ENCODE assay signal across 8 mouse cellular contexts in the genomic region with DNA sequence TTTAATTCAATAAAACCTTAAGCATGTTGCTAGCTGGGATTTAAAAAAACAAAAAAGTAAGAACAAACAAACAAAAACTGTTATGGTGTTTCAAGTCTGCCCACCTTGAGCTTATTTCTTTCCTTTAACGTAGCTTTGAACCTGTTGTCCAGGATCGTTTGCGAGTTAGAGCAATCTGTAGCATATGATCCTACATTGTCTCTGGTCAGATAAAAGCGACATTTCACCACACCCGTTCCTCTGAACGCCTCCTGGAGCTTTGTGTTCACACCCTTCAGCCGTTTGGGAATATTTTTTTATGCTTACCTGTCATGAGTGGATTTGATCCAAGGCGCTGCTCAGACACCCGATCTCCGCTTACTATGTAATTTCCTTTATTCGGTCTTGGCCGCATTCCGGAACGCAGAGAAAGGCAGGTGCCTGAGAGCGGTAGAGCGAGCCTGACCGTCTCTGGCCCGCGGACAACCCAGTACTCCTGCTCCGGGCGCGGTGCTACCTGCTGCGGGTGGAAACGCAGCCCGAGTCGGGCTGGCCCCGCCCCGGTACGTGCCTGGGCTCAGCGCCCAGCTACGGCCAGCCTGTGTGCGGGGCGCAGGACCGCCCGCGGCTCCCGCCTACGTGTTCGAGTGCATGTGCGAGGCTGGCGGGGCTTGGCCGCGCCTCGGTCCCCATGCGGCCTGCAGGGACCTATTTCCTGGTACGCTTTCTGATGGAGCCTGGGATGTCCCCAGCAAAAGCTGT. TPM values are rescaled to one million over a fixed set of nuclear protein-coding genes. Genes with fewer than 3 reads are reported as not detected.
DNase-seq lines count a peak whose midpoint lies in the region; ATAC-seq and TF ChIP-seq lines count a peak whose summit lies in the region.

No protein-coding gene starts in this region.

- peak overlapping the region; percentile 34 for H3K4me3 ChIP-seq in forebrain, embryonic 11.5 days (ENCODE audit: low read depth, low read length)
- peak overlapping the region; percentile 56 for H3K4me3 ChIP-seq in heart, postnatal 0 days (ENCODE audit: low read depth, low read length)
- H3K4me3 ChIP-seq in liver, embryonic 16.5 days (ENCODE audit: low read depth, low read length) = peak overlapping the region; percentile 54
- peak overlapping the region; percentile 37 for H3K4me3 ChIP-seq in neural tube, embryonic 12.5 days

- peaks cover 2% of the 10 kb centered on the region; the same call in 1 of the 2 replicates for H3K36me3 ChIP-seq in forebrain, embryonic 11.5 days (ENCODE audit: control insufficient read depth, insufficient read depth, low read length)
- H3K36me3 ChIP-seq in heart, postnatal 0 days (replicated peaks; ENCODE audit: control insufficient read depth, insufficient read depth, low read length) = peaks cover 10% of the 10 kb centered on the region
- H3K36me3 ChIP-seq in liver, embryonic 16.5 days (ENCODE audit: control insufficient read depth, insufficient read depth) = no peaks in the 10 kb centered on the region
- peaks cover 7% of the 10 kb centered on the region; the same call in 1 of the 2 replicates for H3K36me3 ChIP-seq in neural tube, embryonic 12.5 days

- peak; percentile 22 to 27 for DNase-seq in B cell, adult 2 months
- DNase-seq in brain, embryonic 14.5 days (ENCODE audit: low read depth) = peak; percentile 81
- DNase-seq in forebrain, embryonic 11.5 days (ENCODE audit: low spot score) = peak; percentile 81
- peak; percentile 50 for DNase-seq in heart, postnatal 0 days (ENCODE audit: low spot score)
- DNase-seq in kidney, postnatal 10 days = peak; percentile 59
- DNase-seq in urinary bladder, postnatal 14 days (ENCODE audit: low spot score) = peak; percentile 46

- no peak for TF ChIP-seq EP300 in heart, postnatal 0 days (IDR thresholded peaks at IDR 0.05; ENCODE audit: low read depth)

- 6% methylated on average over 46 of the region's 46 CpGs for WGBS in forebrain, embryonic 11.5 days
- 6% methylated on average over 46 of the region's 46 CpGs for WGBS in heart, postnatal 0 days
- 7% methylated on average over 46 of the region's 46 CpGs for WGBS in liver, embryonic 16.5 days (ENCODE audit: insufficient replicate concordance)
- 7% methylated on average over 46 of the region's 46 CpGs for WGBS in neural tube, embryonic 12.5 days

- peak overlapping the region; percentile 59 for H3K9ac ChIP-seq in forebrain, embryonic 11.5 days (ENCODE audit: low read length)
- peak overlapping the region; percentile 58 for H3K9ac ChIP-seq in heart, postnatal 0 days (replicated peaks; ENCODE audit: low read depth, low read length)
- H3K9ac ChIP-seq in liver, embryonic 16.5 days (ENCODE audit: low read depth, low read length) = peak overlapping the region; percentile 40; the same call in 1 of the 2 replicates
- H3K9ac ChIP-seq in neural tube, embryonic 12.5 days = peak overlapping the region; percentile 52; the same call in 1 of the 2 replicates

- H3K27ac ChIP-seq in forebrain, embryonic 11.5 days (ENCODE audit: low read depth, low read length) = no peak overlapping the region
- H3K27ac ChIP-seq in heart, postnatal 0 days (ENCODE audit: low read depth) = peak overlapping the region; percentile 74
- H3K27ac ChIP-seq in liver, embryonic 16.5 days (ENCODE audit: low read length) = no peak overlapping the region
- no peak overlapping the region for H3K27ac ChIP-seq in neural tube, embryonic 12.5 days

- peaks cover 7% of the 10 kb centered on the region; the same call in 1 of the 2 replicates for H3K4me1 ChIP-seq in forebrain, embryonic 11.5 days (replicated peaks; ENCODE audit: control insufficient read depth, insufficient read depth, low read length)
- H3K4me1 ChIP-seq in heart, postnatal 0 days (ENCODE audit: control insufficient read depth, insufficient read depth) = peaks cover 24% of the 10 kb centered on the region
- H3K4me1 ChIP-seq in liver, embryonic 16.5 days (ENCODE audit: control insufficient read depth, low read depth, low read length) = no peaks in the 10 kb centered on the region; the same call in 1 of the 2 replicates
- H3K4me1 ChIP-seq in neural tube, embryonic 12.5 days = no peaks in the 10 kb centered on the region; the same call in 1 of the 2 replicates

- H3K27me3 ChIP-seq in forebrain, embryonic 11.5 days (ENCODE audit: control insufficient read depth, insufficient read depth, low read length) = no peaks in the 10 kb centered on the region; the same call in 1 of the 2 replicates
- H3K27me3 ChIP-seq in heart, postnatal 0 days (ENCODE audit: control insufficient read depth, insufficient read depth, low read length) = no peaks in the 10 kb centered on the region
- peaks cover 9% of the 10 kb centered on the region for H3K27me3 ChIP-seq in liver, embryonic 16.5 days (ENCODE audit: control insufficient read depth, insufficient read depth, low read depth, low read length)
- peaks cover 6% of the 10 kb centered on the region; the same call in 1 of the 2 replicates for H3K27me3 ChIP-seq in neural tube, embryonic 12.5 days (replicated peaks)

- no peaks in the 10 kb centered on the region for H3K9me3 ChIP-seq in forebrain, embryonic 11.5 days (ENCODE audit: control insufficient read depth, low read length)
- no peaks in the 10 kb centered on the region for H3K9me3 ChIP-seq in heart, postnatal 0 days (replicated peaks; ENCODE audit: control insufficient read depth, low read length)
- H3K9me3 ChIP-seq in liver, embryonic 16.5 days (replicated peaks; ENCODE audit: control insufficient read depth, low read length) = no peaks in the 10 kb centered on the region
- no peaks in the 10 kb centered on the region for H3K9me3 ChIP-seq in neural tube, embryonic 12.5 days

- no peak for TF ChIP-seq POLR2A in brain, embryonic 14.5 days (IDR thresholded peaks at IDR 0.05; ENCODE audit: borderline replicate concordance, extremely low read depth, insufficient read depth, insufficient read length, poor library complexity, severe bottlenecking)

- no peak for TF ChIP-seq CTCF in brain, embryonic 14.5 days (IDR thresholded peaks at IDR 0.05; ENCODE audit: borderline replicate concordance, extremely low read depth, insufficient read depth, insufficient read length)
- no peak for TF ChIP-seq CTCF in heart, postnatal 0 days (IDR thresholded peaks at IDR 0.05; ENCODE audit: low read depth)

- peak; percentile 92 for ATAC-seq in forebrain, embryonic 11.5 days (replicated peaks; ENCODE audit: low FRiP score)
- ATAC-seq in heart, postnatal 0 days (ENCODE audit: insufficient read depth, low read depth) = peak; percentile 72
- ATAC-seq in liver, embryonic 16.5 days (ENCODE audit: low read depth) = peak; percentile 87
- peak; percentile 90 for ATAC-seq in neural tube, embryonic 12.5 days (ENCODE audit: low FRiP score, low read depth)

- peak overlapping the region; percentile 77 for H3K4me2 ChIP-seq in forebrain, embryonic 11.5 days (ENCODE audit: low read depth, low read length, severe bottlenecking)
- peak overlapping the region; percentile 82 for H3K4me2 ChIP-seq in heart, postnatal 0 days (ENCODE audit: low read depth, low read length)
- H3K4me2 ChIP-seq in liver, embryonic 16.5 days (ENCODE audit: low read depth, low read length) = peak overlapping the region; percentile 64
- peak overlapping the region; percentile 68 for H3K4me2 ChIP-seq in neural tube, embryonic 12.5 days (replicated peaks)

RNA-seq across cellular contexts. Expression of gene Gm49321, which starts 12.0 kb away (rescaled TPM):
- not detected in 2 replicates for polyA plus RNA-seq in brain, embryonic 14.5 days (2012; rRNA removed)
- 15.3 and 19.5 TPM in 2 replicates for polyA plus RNA-seq in forebrain, embryonic 11.5 days (2014; fragmentation: Nextera tagmentation; extraction: Ambion mirVana)
- total RNA-seq in heart, postnatal 0 days (2014; rRNA removed; ENCODE audit: low replicate concordance) = not detected in 2 replicates
- 5.0 and 5.2 TPM in 2 replicates for polyA plus RNA-seq in heart, postnatal 0 days (2015; fragmentation: Nextera tagmentation; extraction: Ambion mirVana)
- polyA plus RNA-seq in liver, embryonic 16.5 days (2015; fragmentation: Nextera tagmentation; extraction: Ambion mirVana) = 3.0 and 3.9 TPM in 2 replicates
- polyA plus RNA-seq in neural tube, embryonic 12.5 days (2016; fragmentation: Nextera tagmentation; extraction: Ambion mirVana) = 15.8 and 17.7 TPM in 2 replicates

RNA-seq across cellular contexts. Expression of gene Snapc1, which starts 14.8 kb away (rescaled TPM):
- 33.4 and 34.1 TPM in 2 replicates for polyA plus RNA-seq in brain, embryonic 14.5 days (2012; rRNA removed)
- 25.4 and 27.9 TPM in 2 replicates for polyA plus RNA-seq in forebrain, embryonic 11.5 days (2014; fragmentation: Nextera tagmentation; extraction: Ambion mirVana)
- 2.1 and 4.1 TPM in 2 replicates for total RNA-seq in heart, postnatal 0 days (2014; rRNA removed; ENCODE audit: low replicate concordance)
- 8.5 and 10.3 TPM in 2 replicates for polyA plus RNA-seq in heart, postnatal 0 days (2015; fragmentation: Nextera tagmentation; extraction: Ambion mirVana)
- polyA plus RNA-seq in liver, embryonic 16.5 days (2015; fragmentation: Nextera tagmentation; extraction: Ambion mirVana) = 4.5 and 5.0 TPM in 2 replicates
- 33.8 and 34.9 TPM in 2 replicates for polyA plus RNA-seq in neural tube, embryonic 12.5 days (2016; fragmentation: Nextera tagmentation; extraction: Ambion mirVana)

RNA-seq across cellular contexts. Expression of gene Syt16, which starts 48.0 kb away (rescaled TPM):
- 36.5 and 43.4 TPM in 2 replicates for polyA plus RNA-seq in brain, embryonic 14.5 days (2012; rRNA removed)
- polyA plus RNA-seq in forebrain, embryonic 11.5 days (2014; fragmentation: Nextera tagmentation; extraction: Ambion mirVana) = 4.8 and 4.9 TPM in 2 replicates
- 0.80 TPM in 1 of 2 replicates, not detected in the other for total RNA-seq in heart, postnatal 0 days (2014; rRNA removed; ENCODE audit: low replicate concordance)
- 0.04 TPM in 1 of 2 replicates, not detected in the other for polyA plus RNA-seq in heart, postnatal 0 days (2015; fragmentation: Nextera tagmentation; extraction: Ambion mirVana)
- polyA plus RNA-seq in liver, embryonic 16.5 days (2015; fragmentation: Nextera tagmentation; extraction: Ambion mirVana) = 0.12 TPM in 1 of 2 replicates, not detected in the other
- 17.4 and 19.6 TPM in 2 replicates for polyA plus RNA-seq in neural tube, embryonic 12.5 days (2016; fragmentation: Nextera tagmentation; extraction: Ambion mirVana)

RNA-seq across cellular contexts. Expression of gene Hif1a, which starts 48.3 kb away (rescaled TPM):
- 69.2 and 73.1 TPM in 2 replicates for polyA plus RNA-seq in brain, embryonic 14.5 days (2012; rRNA removed)
- polyA plus RNA-seq in forebrain, embryonic 11.5 days (2014; fragmentation: Nextera tagmentation; extraction: Ambion mirVana) = 124 and 130 TPM in 2 replicates
- total RNA-seq in heart, postnatal 0 days (2014; rRNA removed; ENCODE audit: low replicate concordance) = 130 and 137 TPM in 2 replicates
- 48.8 and 67.5 TPM in 2 replicates for polyA plus RNA-seq in heart, postnatal 0 days (2015; fragmentation: Nextera tagmentation; extraction: Ambion mirVana)
- polyA plus RNA-seq in liver, embryonic 16.5 days (2015; fragmentation: Nextera tagmentation; extraction: Ambion mirVana) = 11.8 and 12.0 TPM in 2 replicates
- polyA plus RNA-seq in neural tube, embryonic 12.5 days (2016; fragmentation: Nextera tagmentation; extraction: Ambion mirVana) = 116 and 125 TPM in 2 replicates

Comparison
In these comparisons a context has a peak if more than half of its experiments do, and no peak if none do; other contexts are left out.
1. DNase-seq: peak in every context shown above with its lines; median percentile 81 in brain, embryonic 14.5 days; 81 in forebrain, embryonic 11.5 days; 59 in kidney, postnatal 10 days; 50 in heart, postnatal 0 days; 46 in urinary bladder, postnatal 14 days; 24 in B cell, adult 2 months.